Mouse (Mus musculus) stomach, postnatal 0 days (tissue): ENCODE measurements around the gene Ltk.

Experiments used
- CTCF ChIP-seq: IDR thresholded peaks from 2 replicates; pipeline ENCODE4 v1.5.1; 2016; ENCODE audit warnings: antibody characterized with exemption, low read depth, mild to moderate bottlenecking, moderate library complexity
- EP300 ChIP-seq: optimal IDR thresholded peaks from 2 replicates; pipeline ENCODE3; 2016; ENCODE audit warnings: antibody characterized with exemption

- TF ChIP-seq CTCF (no peak), EP300 (no peak)
These were observed 57.1 kb downstream of the Ltk start for GRCm38 (mm10) chr2:119703171-119703570.
